Mouse (Mus musculus): ENCODE results near the gene Fgfr2.

The Fgfr2 gene

DNA sequence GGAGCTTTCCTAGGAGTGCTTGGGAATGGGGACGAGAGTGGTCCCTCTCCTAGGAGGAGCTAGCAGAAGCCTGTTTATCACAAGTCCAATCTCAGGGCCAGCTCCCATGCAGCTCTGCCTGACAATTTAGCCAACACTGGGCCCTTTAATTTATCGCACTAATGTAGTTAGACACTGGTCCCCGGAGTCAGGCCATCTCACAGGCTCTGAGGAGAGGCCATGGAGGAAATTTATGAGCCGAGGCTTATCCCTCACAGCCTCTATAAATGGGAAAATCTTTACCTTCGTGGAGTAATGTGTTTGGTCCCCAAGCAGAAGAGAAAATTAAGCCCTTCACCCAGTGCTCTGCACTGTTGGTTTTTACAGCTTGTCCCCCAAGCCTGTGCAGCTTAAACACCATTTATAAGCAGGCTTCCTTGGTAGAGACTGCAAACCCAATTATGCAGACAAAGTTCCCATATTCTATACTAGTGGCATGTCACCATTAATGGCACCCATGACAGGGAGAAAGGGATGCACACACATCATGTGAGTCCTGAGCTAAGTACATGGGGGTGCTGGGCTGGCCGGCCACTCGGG is 824.6 kb downstream of the Fgfr2 start:
- DNase-seq (ENCODE audit: low spot score), result no peak

- DNase-seq (ENCODE audit: low spot score), result no peak
Observed at GRCm38 (mm10) chr7:132296661-132297443, 826.3 kb downstream of the Fgfr2 start.

DNA sequence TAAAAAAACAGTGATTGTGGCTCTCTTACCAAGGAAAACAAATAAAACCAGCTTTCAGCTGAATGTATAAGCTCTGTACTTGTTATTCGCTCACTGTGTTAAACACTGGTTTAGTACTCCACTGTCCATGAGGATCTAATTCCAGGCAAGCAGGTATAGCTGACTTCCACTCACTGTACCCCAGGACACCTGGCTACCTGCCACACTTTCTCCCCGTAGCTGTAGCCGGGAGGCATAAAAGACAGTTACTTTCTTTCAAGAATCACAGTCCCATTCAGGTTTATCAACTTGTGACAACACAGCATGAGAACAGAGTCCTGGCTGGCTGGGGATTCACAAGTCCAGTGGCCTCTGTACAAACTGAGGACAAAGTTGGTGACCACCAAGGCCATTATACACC is 827.0 kb downstream of the Fgfr2 start:
- DNase-seq (ENCODE audit: low spot score), result no peak

- no peak for DNase-seq (ENCODE audit: low spot score)
Observed at GRCm38 (mm10) chr7:132287340-132287664, 835.8 kb downstream of the Fgfr2 start.

DNA sequence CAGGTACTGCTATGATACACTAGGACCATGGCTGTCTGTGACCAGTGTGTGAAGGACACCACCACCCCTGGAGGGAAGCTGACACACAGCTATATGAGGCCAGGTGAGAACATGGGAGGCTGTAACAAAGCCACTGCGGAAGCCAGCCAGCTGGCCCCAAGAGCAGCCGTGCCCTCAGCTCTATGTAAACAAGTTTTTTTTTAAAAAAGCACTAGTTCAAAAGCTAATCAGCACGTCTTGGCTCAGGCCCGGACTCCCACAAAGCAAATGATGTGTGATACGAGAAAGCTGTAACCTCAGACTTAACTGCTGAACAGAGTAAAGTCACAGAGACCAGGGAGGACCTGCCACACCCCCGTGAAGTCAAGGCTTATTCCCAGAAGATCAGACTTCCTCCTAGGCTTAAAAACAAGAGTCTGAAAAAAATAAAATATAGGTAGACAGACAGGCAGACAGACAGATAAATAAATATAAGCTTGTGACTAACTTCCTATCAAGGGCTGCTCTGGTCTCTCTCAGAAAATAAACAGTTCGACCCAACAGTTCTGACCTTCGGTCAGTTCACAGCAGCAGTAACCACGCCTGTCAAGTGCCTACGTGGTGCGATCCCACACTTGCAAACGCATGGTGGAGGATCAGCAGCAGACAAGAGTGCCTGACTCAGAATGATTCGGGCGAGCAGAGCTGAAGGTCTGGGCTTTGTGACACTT is 836.4 kb downstream of the Fgfr2 start:
- no peak for DNase-seq (ENCODE audit: low spot score)

DNA sequence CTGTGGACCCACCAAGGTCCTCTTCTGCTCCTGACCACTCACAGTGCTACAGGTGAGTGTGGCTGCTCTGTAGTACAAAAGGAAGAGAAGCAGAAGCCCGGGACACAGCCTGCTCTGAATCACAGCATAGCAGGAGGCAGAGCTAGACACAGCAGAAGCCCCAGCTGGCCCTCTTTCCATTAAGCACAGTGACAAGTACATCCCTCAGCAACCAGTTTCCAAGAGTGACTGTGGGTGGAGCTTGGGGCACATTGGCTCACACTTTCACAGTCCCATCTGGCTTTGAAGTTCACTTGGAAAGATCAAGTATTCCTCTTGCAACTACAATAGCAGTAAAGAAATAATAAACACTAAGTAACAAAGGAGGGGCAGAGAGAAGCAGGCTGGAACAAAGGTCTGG is 838.4 kb downstream of the Fgfr2 start:
- peak; percentile 78 for DNase-seq (ENCODE audit: low spot score)

GRCm38 (mm10) chr7:132284048-132284737 is 839.0 kb downstream of the Fgfr2 start:
- DNase-seq (ENCODE audit: low spot score), result peak; percentile 66

DNA sequence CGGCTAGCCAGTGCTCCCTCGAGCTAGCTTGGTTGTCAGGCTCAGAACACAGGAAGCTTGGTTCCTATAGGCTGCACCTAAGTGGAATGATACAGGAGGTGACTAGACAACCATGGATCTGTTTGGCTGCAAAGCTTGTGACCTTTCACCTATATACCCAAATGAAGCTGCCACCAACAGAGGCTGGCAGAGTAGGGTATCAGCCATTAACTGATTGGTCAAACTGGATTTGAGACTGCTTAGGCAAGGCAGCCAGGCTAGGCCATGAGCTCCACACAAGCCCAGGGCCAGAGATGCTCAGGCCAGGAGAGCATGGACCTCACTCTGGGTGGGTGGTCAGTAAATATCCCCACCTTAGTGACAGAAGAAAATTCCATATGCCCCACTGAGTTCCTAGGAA is 840.6 kb downstream of the Fgfr2 start:
- DNase-seq (ENCODE audit: low spot score), result no peak

DNA sequence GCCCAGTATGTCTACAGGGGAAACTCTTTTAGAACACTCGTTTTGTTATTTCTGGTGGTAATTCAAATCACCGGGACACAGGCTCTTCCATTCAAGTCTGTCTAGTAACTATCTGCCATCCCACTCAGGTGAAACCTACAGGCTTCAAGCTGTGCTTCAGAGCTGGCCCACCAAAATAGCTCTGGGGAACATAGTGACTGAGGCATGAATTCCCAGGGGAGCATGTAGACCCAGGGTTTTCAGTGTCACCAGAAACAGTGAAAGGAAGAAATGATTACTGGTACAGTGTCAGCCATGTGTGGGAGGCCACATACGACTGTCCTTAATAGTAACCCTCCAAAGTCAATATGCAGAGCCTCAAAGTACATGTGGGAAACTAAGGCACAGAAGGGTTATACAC is 841.0 kb downstream of the Fgfr2 start:
- no peak for DNase-seq (ENCODE audit: low spot score)

GRCm38 (mm10) chr7:132281753-132282152 is 841.4 kb downstream of the Fgfr2 start:
- DNase-seq (ENCODE audit: low spot score), result no peak

DNA sequence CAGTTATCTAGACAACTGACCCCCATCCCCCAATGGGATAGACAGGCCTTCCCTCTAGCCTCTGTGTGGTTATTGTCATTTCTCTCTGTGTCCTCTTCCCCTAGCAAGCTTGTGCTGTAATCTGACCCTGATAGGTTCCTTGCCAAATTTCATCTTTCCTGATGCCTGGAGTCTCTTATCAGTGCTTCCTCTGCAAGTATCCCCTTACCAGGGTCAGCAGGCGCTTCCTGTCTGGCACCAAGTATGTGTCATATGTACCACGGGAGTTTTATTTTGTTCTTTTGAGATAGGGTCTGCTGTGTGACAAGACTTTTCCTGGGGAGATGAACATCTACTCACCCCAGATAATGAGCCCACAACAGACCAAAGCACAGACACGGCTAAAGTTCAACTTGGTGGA is 844.5 kb downstream of the Fgfr2 start:
- no peak for DNase-seq (ENCODE audit: low spot score)

GRCm38 (mm10) chr7:132276287-132276686 is 846.9 kb downstream of the Fgfr2 start:
- DNase-seq (ENCODE audit: low spot score), result no peak

GRCm38 (mm10) chr7:132273741-132274513 is 849.2 kb downstream of the Fgfr2 start:
- no peak for DNase-seq (ENCODE audit: low spot score)

- no peak for DNase-seq (ENCODE audit: low spot score)
Observed at GRCm38 (mm10) chr7:132272984-132273383, 850.2 kb downstream of the Fgfr2 start.

DNA sequence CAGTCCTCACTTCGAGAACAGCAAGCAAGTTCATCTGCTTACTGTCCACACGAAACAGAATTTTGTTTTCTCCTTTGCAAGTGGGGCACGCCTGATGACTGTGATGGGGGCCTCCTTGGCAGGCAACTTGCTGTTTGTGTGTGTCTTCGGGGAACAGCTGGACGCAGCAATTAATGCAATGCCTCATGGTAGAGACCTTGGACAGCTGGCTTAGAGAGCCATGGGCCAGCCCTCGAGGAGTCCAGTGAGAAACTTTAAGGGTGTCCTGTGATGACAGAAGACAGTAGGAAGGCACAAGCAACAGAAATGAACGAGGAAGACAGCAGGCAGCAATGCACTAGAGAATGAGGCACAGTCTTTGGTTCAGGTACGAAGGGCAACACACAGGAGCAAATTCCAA is 852.8 kb downstream of the Fgfr2 start:
- DNase-seq (ENCODE audit: low spot score), result no peak

DNA sequence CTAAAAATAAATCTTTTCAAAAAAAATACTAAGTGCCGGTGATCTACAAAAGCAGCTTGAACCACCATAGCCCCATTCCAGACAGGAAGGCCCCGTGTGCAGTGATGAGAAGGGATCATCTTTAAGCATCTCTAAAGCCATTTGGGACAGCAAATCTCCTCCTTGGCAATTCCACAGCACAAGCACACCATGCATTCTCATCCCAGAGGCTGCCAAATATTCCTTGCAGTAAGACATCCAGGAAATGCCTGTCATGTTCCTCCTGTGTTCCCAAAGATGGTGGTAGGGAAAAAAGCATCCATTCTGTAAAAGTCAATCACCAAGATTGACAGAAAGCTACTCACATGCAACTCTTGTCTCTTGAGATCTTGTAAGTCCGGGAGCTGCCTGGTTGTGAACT is 853.5 kb downstream of the Fgfr2 start:
- DNase-seq (ENCODE audit: low spot score), result no peak

DNA sequence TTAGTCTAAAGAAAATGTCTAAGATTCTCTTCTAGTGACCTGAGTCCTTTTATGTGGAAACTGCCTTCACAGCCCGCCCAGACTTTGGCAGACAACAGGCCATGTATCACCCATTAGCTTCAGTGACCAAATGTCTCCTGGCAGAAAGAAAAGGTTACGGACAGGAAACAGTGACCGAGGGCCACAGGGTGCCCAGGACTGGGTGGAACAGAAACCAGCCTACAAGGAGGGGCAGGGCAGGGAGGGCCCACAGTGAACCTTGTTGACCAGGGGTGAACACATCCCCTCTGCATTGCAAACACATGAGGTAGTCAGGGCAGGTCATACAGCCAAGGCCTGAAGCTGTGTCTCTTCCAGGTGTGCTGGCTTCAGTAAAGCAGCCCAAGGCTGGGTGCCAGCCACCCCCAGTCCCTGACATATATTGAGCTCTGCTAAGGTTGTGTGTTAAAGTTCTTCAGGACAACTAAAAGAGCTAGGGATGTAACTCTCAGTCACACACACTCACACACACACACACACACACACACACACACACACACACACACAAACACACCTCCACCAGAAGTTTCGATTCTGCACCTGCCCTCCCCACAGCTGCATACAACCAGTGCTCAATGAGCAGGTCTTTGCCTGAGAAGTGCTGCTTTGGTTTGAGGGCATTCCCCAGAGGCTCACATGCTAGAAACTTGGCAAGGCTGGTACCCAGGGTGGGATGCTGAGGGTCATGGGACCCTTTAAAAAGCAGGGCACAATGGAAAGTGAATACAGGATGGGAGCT is 855.2 kb downstream of the Fgfr2 start:
- no peak for DNase-seq (ENCODE audit: low spot score)

DNA sequence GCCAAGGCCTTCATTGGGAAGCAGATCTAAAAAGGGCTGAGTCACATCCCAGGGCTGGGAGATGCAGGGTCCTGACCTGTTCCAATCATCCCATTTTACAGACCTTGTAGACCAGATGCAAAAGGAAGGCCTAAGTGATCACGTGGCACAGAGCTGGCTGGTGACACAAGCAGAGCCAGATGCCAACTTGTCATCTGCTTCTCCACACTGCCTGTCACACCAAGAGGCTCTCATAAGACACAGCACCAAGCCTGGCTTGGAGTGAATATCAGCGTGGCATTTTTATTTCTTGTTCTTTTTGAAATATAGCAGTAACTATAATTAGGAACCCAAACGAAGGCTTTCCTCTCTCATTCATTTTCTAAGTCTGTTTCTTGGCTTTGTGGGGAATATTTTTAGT is 858.4 kb downstream of the Fgfr2 start:
- no peak for DNase-seq (ENCODE audit: low spot score)

DNA sequence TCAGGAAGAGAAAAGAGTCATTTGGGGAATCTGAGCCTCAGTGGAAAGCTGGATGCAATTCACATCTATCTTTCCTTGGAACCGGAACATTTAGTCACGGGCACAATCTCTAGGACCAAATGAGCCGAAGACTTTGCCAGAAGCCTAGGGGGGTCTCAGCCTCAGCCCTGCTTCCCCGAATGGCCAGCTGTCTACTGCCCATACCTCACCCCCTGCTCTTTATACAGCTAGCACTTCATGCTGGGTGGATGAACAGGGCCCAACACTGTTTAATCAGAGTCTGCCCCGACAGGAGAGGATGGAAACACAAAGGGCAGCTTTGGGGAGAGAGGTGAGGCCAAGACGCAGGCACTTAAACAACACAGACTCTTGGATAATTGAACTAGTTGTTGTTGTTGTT is 860.0 kb downstream of the Fgfr2 start:
- DNase-seq (ENCODE audit: low spot score), result no peak

GRCm38 (mm10) chr7:132262696-132263095 is 860.5 kb downstream of the Fgfr2 start:
- no peak for DNase-seq (ENCODE audit: low spot score)

DNA sequence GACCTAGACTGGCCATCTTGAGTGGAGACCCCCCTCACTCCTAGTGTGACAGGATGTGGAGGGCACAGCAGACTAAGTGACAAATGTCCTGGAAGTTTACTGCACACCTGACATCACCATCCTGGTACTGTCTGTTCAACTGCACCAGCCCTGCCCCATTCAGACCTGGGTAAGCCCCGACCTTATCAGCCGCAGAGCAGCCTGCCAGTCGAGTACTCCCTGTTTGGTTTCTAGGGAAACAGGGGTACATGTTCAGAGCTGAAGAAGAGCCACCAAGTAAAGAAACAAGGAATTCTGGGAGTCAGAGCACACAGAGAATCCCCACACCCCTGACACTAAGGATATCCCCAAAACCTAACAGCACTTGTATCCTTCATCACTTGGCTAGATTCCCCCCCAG is 861.3 kb downstream of the Fgfr2 start:
- DNase-seq (ENCODE audit: low spot score), result no peak

Data from layer of hippocampus, adult 11-12 months (tissue).